Mouse (Mus musculus): ENCODE results near the gene Rfx8.

GRCm38 (mm10) chr1:39732081-39732480, 11.3 kb upstream of the Rfx8 start:
- TF ChIP-seq CTCF (IDR thresholded peaks at IDR 0.05) = no peak
- TF ChIP-seq POLR2A (IDR thresholded peaks at IDR 0.05; ENCODE audit: insufficient read depth, low read depth, low read length) = no peak
